Mouse (Mus musculus): ENCODE data around the gene Pla2g3.

Pla2g3 gene

GRCm38 (mm10) chr11:3494857-3495256, 6.8 kb downstream of the Pla2g3 start:
- DNase-seq (ENCODE audit: low spot score in 2 of 2): no peak

- DNase-seq (ENCODE audit: low spot score in 2 of 2): no peak
Observed at GRCm38 (mm10) chr11:3495496-3495895, 7.4 kb downstream of the Pla2g3 start.

- DNase-seq (ENCODE audit: low spot score in 2 of 2): no peak
Observed at GRCm38 (mm10) chr11:3496756-3497155, 8.7 kb downstream of the Pla2g3 start.

GRCm38 (mm10) chr11:3497296-3497695, 9.2 kb downstream of the Pla2g3 start:
- DNase-seq (ENCODE audit: low spot score in 2 of 2): no peak

GRCm38 (mm10) chr11:3502057-3502456, 14.0 kb downstream of the Pla2g3 start:
- DNase-seq (ENCODE audit: low spot score in 2 of 2): no peak

- DNase-seq (ENCODE audit: low spot score in 2 of 2): no peak
Observed at GRCm38 (mm10) chr11:3502459-3503072, 14.5 kb downstream of the Pla2g3 start.

- DNase-seq (ENCODE audit: low spot score in 2 of 2): no peak
Observed at GRCm38 (mm10) chr11:3503755-3504693, 15.9 kb downstream of the Pla2g3 start.

- DNase-seq (ENCODE audit: low spot score in 2 of 2): no peak
Observed at GRCm38 (mm10) chr11:3508226-3508625, 20.1 kb downstream of the Pla2g3 start.

- DNase-seq (ENCODE audit: low spot score in 2 of 2): no peak
Observed at GRCm38 (mm10) chr11:3509181-3510085, 21.3 kb downstream of the Pla2g3 start.

- no peak for DNase-seq (ENCODE audit: low spot score in 2 of 2)
Observed at GRCm38 (mm10) chr11:3510321-3510720, 22.2 kb downstream of the Pla2g3 start.

GRCm38 (mm10) chr11:3513291-3513690, 25.2 kb downstream of the Pla2g3 start:
- DNase-seq (ENCODE audit: low spot score in 2 of 2): no peak

- DNase-seq (ENCODE audit: low spot score in 2 of 2): peak; percentile 91 to 94
Observed at GRCm38 (mm10) chr11:3514529-3515054, 26.5 kb downstream of the Pla2g3 start, which contains the start of gene Selenom. Gene Selenom, plus strand, starts transcription at chr11:3514684.

- peak in 1 of 2 experiments; percentile 28 for DNase-seq (ENCODE audit: low spot score in 2 of 2)
Observed at GRCm38 (mm10) chr11:3515216-3515615, 27.1 kb downstream of the Pla2g3 start.

- DNase-seq (ENCODE audit: low spot score in 2 of 2): no peak
Observed at GRCm38 (mm10) chr11:3515637-3516036, 27.6 kb downstream of the Pla2g3 start.

GRCm38 (mm10) chr11:3516121-3516520, 28.0 kb downstream of the Pla2g3 start:
- DNase-seq (ENCODE audit: low spot score in 2 of 2): no peak

GRCm38 (mm10) chr11:3516859-3517845, 29.1 kb downstream of the Pla2g3 start:
- DNase-seq (ENCODE audit: low spot score in 2 of 2): peak; percentile 27 to 40

GRCm38 (mm10) chr11:3517846-3518732, 30.0 kb downstream of the Pla2g3 start:
- no peak for DNase-seq (ENCODE audit: low spot score in 2 of 2)

GRCm38 (mm10) chr11:3519051-3519726, 31.1 kb downstream of the Pla2g3 start:
- DNase-seq (ENCODE audit: low spot score in 2 of 2): no peak

Data from right cerebral cortex, adult 2 months (tissue).